Mouse (Mus musculus) NIH3T3 (cell line): ENCODE data around the gene Ttc1.

Source experiments
- DNase-seq: peaks from one replicate; pipeline ENCODE4 v3.0.0-alpha.2; 2012; ENCODE audit warnings: low read depth

Gene Ttc1

GRCm38 (mm10) chr11:43747233-43748226, at the start of gene Ttc1:
Gene Ttc1, minus strand, starts transcription at chr11:43748008.
- peak; percentile 98 for DNase-seq

DNA sequence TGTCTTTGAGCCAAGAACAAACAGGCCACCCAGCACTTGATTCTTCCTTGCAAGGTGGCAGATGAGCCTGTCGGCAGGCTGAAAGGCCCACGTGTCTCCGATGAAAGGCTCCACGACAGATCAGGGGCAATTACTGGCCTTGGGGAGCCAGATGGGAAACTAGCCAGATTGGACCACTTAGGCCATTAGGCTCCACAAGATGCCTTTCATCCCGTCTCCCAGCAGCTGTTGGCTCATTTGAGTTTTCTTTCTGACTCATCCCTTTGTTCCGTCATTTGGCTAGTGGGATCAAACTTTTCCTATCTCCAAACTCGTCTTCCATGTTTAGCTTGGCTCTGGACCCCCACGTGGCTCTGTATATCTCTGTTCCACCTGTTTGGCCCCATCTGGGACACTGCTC, 48.2 kb upstream of the Ttc1 start:
- DNase-seq = no peak

DNA sequence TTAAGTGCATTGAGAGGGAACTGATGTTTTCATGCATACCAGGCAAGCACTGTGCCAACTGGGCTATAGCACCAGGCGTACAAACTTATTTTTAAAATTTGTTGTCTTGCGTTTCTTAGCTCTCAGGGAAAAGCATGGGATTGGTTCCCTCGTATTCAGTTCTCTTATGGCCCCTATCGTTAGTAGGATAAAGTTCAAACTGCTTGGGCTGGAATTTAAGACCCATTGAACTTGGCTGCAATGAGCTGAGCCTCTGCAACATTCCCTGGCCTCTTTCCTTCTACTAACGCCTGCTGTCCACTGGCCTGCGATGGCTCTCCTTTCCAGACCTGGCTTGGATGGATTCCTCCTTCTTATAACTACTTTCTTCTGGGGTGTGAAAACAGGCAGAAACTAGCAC, 42.6 kb upstream of the Ttc1 start:
- DNase-seq = no peak

GRCm38 (mm10) chr11:43783772-43784171, 36.0 kb upstream of the Ttc1 start:
- peak; percentile 86 for DNase-seq

DNA sequence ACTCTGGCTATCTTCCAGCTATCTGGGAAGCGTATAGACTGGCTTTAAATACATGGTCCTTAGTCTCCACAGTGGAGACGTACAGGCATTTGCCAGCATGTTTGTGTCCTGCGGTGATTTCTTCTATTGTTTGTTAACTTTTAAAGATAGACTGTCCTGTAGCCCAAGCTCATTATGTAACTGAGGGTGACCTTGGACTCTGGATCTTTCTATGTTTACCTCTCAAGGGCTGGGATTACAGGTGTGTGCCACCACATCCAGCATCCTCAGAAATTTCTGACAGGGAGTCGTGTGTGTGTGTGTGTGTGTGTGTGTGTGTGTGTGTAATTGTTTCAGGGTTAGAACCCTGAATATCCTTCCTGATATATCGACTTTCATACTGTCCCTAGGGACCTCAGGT, 35.3 kb upstream of the Ttc1 start:
- no peak for DNase-seq

GRCm38 (mm10) chr11:43779551-43779950, 31.7 kb upstream of the Ttc1 start:
- peak; percentile 61 for DNase-seq

GRCm38 (mm10) chr11:43776324-43776694, 28.5 kb upstream of the Ttc1 start:
- DNase-seq = no peak

- no peak for DNase-seq
Measured at GRCm38 (mm10) chr11:43775469-43776323, 27.9 kb upstream of the Ttc1 start.

DNA sequence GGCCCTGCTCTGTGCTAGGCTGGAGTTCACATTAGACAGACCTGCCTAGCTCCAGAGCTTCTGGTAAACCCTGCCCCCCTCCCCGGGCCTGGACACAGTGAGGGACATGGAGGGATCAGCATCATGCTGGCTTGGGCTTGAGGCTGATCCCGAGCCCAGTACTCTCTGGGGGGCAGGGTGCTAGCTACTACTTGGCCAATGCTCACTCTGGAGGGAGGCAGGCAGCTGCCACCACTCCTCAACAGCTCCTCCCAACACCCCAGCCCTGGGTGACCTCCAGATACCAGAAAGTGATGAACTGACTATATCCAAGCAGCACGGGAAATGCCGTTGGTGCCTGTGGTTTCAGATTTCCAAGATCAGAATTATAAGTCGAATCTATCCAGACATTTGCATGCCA, 25.9 kb upstream of the Ttc1 start:
- DNase-seq = peak; percentile 59

DNA sequence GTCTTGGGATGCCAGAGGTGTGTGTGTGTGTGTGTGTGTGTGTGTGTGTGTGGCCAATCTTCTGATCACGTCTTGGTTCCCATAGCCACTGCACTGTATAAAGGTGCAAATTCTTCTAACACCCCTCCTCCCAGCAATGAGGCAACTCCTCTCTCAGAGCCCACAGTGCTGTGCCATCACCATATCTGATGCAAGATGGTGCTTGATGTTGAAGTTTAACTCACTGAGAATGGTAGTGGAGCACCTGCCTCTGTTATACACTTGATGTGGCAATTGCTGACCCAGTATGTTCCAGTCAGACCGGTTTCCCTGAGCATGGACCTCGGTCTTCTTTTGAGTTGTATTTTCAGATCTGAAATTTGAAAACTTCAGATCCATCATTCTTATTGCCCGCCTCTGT, 22.3 kb upstream of the Ttc1 start:
- DNase-seq = no peak

- DNase-seq = no peak
Measured at GRCm38 (mm10) chr11:43767749-43768148, 19.9 kb upstream of the Ttc1 start.

- peak; percentile 94 for DNase-seq
Measured at GRCm38 (mm10) chr11:43766922-43767648, 19.3 kb upstream of the Ttc1 start.

GRCm38 (mm10) chr11:43758436-43758835, 10.6 kb upstream of the Ttc1 start:
- peak; percentile 55 for DNase-seq

GRCm38 (mm10) chr11:43755411-43755810, 7.6 kb upstream of the Ttc1 start:
- no peak for DNase-seq

DNA sequence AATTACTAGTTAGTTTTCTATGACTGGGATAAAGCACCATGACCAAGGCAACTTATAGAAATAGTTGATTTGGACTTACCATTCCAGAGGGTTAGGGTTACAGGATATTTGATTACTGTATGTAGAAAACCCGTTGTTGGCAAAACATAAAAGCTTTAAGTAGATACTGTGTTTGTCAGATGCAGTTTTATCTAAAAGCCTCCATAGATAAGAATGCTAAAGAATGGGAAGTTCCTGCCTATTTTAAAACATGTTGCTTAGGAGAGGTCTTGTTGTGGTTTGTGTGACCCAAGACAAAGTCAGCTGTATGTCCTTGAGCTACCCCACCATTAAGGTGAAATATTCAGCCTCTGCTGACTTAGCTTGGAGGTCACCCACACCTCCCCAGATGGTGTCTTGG, 6.8 kb upstream of the Ttc1 start:
- DNase-seq = no peak

GRCm38 (mm10) chr11:43751542-43751941, 3.7 kb upstream of the Ttc1 start:
- DNase-seq = peak; percentile 33

- DNase-seq = peak; percentile 78
Measured at GRCm38 (mm10) chr11:43728737-43729301, 19.0 kb downstream of the Ttc1 start.

GRCm38 (mm10) chr11:43727796-43728195, 20.0 kb downstream of the Ttc1 start:
- DNase-seq = no peak

DNA sequence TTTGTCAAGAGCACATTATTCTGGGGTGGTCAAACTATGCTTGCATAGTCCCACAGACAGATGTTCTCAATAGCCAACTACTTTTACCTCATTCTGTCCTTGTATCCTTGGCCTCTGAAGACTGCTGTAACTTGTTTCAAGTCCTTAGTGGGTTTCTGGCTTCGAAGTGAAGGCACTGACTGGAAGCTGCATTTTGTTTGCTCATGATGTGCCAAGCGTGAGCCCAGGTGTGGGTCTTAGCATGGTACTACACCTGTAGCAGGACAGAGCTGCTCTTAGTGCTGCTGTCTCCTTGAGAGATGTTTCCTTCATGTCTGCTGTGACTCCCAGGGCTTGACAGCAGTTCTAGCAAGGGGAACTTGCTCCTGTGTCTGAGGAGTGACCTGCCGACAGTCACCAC, 24.4 kb downstream of the Ttc1 start:
- no peak for DNase-seq

- DNase-seq = no peak
Measured at GRCm38 (mm10) chr11:43712178-43712577, 35.6 kb downstream of the Ttc1 start.

DNA sequence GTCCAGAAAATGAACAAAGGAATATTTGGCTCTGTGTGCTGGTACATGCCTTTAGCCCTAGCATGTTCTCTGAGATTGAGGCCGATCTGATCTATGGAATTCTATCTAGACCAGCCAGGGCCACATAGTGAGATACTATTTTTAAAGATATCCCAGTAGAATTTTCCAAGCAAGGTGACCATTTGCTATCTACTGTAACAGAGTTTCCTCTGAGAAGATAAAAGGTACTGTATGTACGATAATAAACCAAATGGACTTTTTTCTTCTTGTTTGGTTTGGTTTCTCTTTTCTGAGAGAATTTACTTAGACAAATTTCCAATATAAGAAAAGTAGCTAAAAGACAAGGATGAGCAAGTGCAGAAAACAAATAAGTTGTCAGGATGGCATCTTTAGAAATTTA, 39.4 kb downstream of the Ttc1 start:
- no peak for DNase-seq

DNA sequence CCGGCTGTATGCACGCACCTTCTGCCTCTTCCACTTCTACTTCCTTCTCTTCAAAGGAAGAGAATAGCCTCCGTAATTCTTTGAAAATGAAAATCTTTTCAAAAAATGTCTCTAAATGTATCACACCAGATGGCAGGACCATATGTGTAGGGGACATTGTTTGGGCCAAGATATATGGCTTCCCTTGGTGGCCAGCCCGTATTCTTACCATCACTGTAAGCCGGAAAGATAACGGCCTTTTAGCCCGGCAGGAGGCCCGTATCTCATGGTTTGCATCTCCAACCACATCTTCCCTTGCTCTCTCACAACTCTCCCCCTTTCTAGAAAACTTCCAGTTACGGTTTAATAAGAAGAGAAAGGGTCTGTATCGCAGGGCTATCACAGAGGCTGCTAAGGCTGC, 42.1 kb downstream of the Ttc1 start:
- DNase-seq = no peak
